Mouse (Mus musculus) embryonic facial prominence, embryonic 15.5 days (tissue): ENCODE data around the gene Pigb. TPM values are rescaled to one million over a fixed set of nuclear protein-coding genes. Genes with fewer than 3 reads are reported as not detected.

Experiments used
- ATAC-seq: fragments of 200-750 bp; cut with Nextera tagmentation; 2 replicates; pipeline ENCODE4 v1.8.0; 2017; ENCODE audit warnings: low read depth, moderate TSS enrichment; ENCODE audit not compliant: insufficient number of reproducible peaks, low FRiP score, low TSS enrichment
- H3K27ac ChIP-seq: fragments of 300-500 bp; sonication (generic); replicated peaks from 2 replicates; pipeline ENCODE4 v1.5.1; 2015; ENCODE audit warnings: mild to moderate bottlenecking, inconsistent platforms
- H3K27me3 ChIP-seq: fragments of 300-500 bp; sonication (generic); 2 replicates; pipeline ENCODE4 v1.6.1; 2015; ENCODE audit warnings: inconsistent platforms
- H3K36me3 ChIP-seq: fragments of 300-500 bp; sonication (generic); 2 replicates; pipeline ENCODE4 v1.6.1; 2015; ENCODE audit warnings: mild to moderate bottlenecking, inconsistent platforms
- H3K4me1 ChIP-seq: fragments of 300-500 bp; sonication (generic); 2 replicates; pipeline ENCODE4 v1.6.1; 2015; ENCODE audit warnings: inconsistent platforms
- H3K4me2 ChIP-seq: fragments of 300-500 bp; sonication (generic); replicated peaks from 2 replicates; pipeline ENCODE4 v1.6.1; 2015; ENCODE audit warnings: mild to moderate bottlenecking, inconsistent platforms
- H3K4me3 ChIP-seq: fragments of 300-500 bp; sonication (generic); replicated peaks from 2 replicates; pipeline ENCODE4 v1.5.1; 2015; ENCODE audit warnings: mild to moderate bottlenecking, inconsistent platforms
- H3K9ac ChIP-seq: fragments of 300-500 bp; sonication (generic); 2 replicates; pipeline ENCODE4 v1.6.1; 2015; ENCODE audit warnings: inconsistent platforms
- H3K9me3 ChIP-seq: fragments of 300-500 bp; sonication (generic); replicated peaks from 2 replicates; pipeline ENCODE4 v1.6.1; 2016; ENCODE audit warnings: inconsistent platforms
- WGBS: fragments of 180-500 bp; shearing (Covaris S2); methylation state at CpG from one replicate; pipeline ENCODE4 v1.1.7; 2015; 5-methylcytosine and 5-hydroxymethylcytosine counted together
- polyA plus RNA-seq: library from polyadenylated mRNA; unstranded; fragments of >200 nt; fragmentation: Nextera tagmentation; extraction: Ambion mirVana; gene quantifications from 2 replicates; pipeline ENCODE4 v1.2.1, GENCODE M21; 2015

The Pigb gene
- polyA plus RNA-seq, 1 experiment from 2014 or later: 15.0 TPM

DNA sequence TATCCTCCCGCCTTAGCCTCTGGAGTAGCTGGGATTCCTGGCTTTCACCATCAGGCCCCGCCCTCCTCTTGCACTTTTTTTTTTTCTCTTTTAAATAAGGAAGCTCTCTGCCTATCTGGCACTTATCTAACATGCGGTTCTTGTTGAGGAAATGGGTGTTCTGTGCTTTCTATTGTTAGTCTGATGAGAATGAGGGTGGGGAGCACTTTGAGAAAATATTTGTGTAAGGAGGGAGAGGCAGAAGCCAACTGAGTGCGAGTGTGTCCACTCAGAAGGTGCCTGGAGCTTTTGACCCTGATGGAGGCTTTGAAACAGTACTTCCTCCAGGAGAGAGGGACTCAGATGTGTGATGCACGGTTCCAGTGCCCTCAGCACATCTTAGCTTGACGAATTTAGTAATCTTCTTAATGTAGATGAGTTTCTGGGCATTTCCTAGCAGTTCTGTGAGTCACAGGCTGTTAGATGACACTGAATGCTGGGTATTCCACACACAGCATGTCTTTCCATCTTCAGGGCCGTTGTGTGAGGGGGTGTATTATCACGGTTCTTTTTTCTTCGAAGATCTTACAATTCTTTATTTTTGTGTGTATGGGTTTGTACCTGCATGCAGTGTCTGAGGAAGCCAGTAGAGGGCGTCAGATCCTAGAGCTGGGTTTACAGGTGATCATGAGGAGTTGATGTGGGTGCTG is 30.9 kb upstream of the Pigb start:
- H3K4me3 ChIP-seq: no peak overlapping the region
- H3K4me1 ChIP-seq: peaks cover 15% of the 10 kb centered on the region
- H3K36me3 ChIP-seq: no peaks in the 10 kb centered on the region
- H3K4me2 ChIP-seq: no peak overlapping the region
- no peaks in the 10 kb centered on the region for H3K9me3 ChIP-seq
- H3K9ac ChIP-seq: no peak overlapping the region
- no peak overlapping the region for H3K27ac ChIP-seq
- ATAC-seq: no peak
- WGBS: 72% methylated on average over 10 of the region's 10 CpGs
- no peaks in the 10 kb centered on the region for H3K27me3 ChIP-seq

DNA sequence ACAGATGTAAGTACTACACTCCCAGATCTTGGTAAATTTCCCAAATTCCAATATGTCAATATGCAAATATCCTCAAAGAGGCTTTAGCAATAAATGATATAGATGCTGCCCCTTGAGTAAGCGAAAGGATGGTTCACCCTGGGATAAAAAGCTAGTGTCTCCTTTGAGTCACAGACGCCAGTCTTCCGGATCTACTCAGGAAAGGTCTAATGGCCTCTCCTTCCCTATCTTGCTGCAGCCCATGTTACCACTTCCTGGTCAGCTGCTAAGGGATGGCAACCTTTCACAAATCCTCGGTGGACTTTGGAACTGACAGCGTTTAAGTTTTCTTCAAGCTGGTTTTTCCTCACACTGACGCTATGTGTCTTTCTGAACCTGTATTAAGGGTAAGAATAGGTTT is 28.5 kb upstream of the Pigb start:
- Histone ChIP-seq H3K9me3 (no peaks in the 10 kb centered on the region), H3K36me3 (no peaks in the 10 kb centered on the region), H3K9ac (no peak overlapping the region), H3K27me3 (no peaks in the 10 kb centered on the region), H3K4me3 (no peak overlapping the region), H3K4me2 (no peak overlapping the region), H3K4me1 (peaks cover 26% of the 10 kb centered on the region), H3K27ac (peak overlapping the region; percentile 84)
- 76% methylated on average over 6 of the region's 6 CpGs for WGBS
- ATAC-seq: no peak

DNA sequence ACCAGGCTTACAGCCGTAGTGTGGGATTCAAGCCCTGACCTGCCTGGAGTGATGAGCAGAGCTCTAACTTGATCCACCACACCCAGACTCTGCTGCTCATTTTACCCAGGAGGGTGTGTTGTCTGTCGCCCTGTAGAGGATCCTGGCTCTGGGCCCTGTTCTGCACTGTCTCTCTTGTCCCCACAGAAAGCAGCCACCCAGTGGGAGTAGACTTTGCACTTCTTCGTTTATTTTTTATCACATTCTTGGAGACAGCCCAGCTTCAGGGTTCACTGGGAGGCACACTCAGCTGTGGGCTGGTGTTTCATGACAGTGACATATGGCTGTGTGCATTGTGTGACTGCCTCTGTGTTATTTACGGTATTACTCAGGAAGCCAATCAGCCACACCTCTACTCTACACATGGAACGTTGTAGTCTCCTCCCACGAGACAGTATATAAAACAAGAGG is 28.1 kb upstream of the Pigb start:
- Histone ChIP-seq H3K4me2 (peak overlapping the region; percentile 39), H3K27ac (peak overlapping the region; percentile 84)
- 29% methylated on average over 6 of the region's 6 CpGs for WGBS

DNA sequence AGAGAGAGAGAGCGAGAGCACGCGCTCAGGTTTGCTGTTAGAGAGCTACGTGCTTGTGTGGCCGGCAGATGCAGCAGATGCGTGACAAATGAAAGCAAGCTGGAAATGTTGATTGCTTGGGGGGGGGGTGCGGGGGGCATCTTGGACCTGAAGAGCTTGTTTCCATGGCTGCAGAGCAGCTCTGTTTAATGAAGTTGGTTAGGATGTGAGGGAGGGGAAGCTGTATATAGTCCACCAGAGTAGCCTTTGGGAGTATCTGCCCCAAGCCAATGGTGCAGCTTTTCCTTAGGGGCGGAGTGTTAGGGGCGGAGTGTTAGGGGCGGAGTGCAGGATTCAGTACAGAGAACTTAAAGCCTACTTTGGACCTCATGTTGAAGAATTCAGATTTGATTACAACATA is 26.9 kb upstream of the Pigb start:
- H3K27ac ChIP-seq: peak overlapping the region; percentile 84
- WGBS: 6% methylated on average over 10 of the region's 10 CpGs
- no peaks in the 10 kb centered on the region for H3K9me3 ChIP-seq
- no peak overlapping the region for H3K9ac ChIP-seq
- peak overlapping the region; percentile 9; the same call in 1 of the 2 replicates for H3K4me3 ChIP-seq
- peaks cover 32% of the 10 kb centered on the region for H3K4me1 ChIP-seq
- no peaks in the 10 kb centered on the region for H3K27me3 ChIP-seq
- ATAC-seq: peak; percentile 76
- H3K36me3 ChIP-seq: no peaks in the 10 kb centered on the region
- H3K4me2 ChIP-seq: peak overlapping the region; percentile 39

More for the DNA sequence above, 28.1 kb upstream of the Pigb start:
- peaks cover 30% of the 10 kb centered on the region for H3K4me1 ChIP-seq
- no peaks in the 10 kb centered on the region for H3K9me3 ChIP-seq
- H3K4me3 ChIP-seq: no peak overlapping the region
- peak; percentile 66 for ATAC-seq
- no peaks in the 10 kb centered on the region for H3K36me3 ChIP-seq
- no peaks in the 10 kb centered on the region for H3K27me3 ChIP-seq
- no peak overlapping the region for H3K9ac ChIP-seq

DNA sequence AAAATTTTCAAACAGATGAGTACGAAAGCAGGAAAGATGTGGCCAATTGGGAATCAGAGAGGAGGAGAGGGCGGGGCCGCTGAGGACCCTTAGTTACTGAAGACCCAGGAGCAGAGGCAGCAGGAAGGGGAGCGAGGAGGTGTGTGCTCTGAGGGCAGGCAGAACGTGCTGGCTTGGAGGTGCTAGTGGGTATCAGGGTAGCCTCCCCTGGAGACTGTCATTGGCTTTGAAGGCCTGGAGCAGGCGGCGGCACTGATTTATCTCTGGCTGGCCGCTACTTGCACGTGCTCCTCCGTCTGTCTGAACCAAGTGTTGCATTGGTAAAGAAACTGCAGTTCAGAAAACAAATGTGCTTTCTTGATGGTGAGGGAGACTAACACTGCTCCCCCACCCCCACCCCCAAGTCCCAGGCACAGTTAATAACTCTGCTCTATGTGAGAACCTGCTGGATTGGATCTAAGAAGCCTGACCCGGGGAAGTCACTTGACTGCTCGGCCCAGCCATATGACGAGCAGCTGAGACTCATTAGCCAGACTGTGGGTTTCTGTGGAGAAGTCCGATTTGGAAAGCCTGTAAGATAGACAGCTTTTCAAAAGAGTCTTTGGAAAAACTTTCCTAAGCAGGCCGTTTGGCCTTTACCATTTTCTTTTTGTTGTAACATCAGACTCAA is 23.6 kb upstream of the Pigb start:
- no peak for ATAC-seq
- Histone ChIP-seq H3K9ac (no peak overlapping the region), H3K4me2 (peak overlapping the region; percentile 40), H3K27me3 (no peaks in the 10 kb centered on the region), H3K9me3 (no peaks in the 10 kb centered on the region), H3K4me3 (peak overlapping the region; percentile 3; the same call in 1 of the 2 replicates), H3K36me3 (no peaks in the 10 kb centered on the region), H3K4me1 (peaks cover 32% of the 10 kb centered on the region), H3K27ac (peak overlapping the region; percentile 48; the same call in 1 of the 2 replicates)
- WGBS: 15% methylated on average over 15 of the region's 15 CpGs

DNA sequence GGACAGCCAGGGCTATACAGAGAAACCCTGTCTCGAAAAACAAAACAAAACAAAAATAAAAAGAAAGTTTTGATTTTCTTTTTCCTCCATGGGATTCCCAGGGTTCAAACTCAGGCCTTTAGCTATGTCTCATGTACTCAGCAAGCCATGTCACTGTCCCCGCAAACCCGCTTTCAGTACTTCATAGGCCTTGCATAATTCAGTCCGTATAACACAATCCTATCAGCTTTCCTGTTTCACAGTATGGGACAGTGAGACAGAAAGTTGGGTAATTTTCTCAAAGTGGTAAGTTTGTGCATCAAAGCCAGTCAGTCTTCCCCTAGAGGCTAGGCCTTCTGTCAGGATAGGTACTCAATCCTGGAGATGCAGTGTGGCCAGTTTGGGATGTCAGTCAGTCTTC is 19.0 kb upstream of the Pigb start:
- WGBS: 82% methylated on average over 4 of the region's 4 CpGs

DNA sequence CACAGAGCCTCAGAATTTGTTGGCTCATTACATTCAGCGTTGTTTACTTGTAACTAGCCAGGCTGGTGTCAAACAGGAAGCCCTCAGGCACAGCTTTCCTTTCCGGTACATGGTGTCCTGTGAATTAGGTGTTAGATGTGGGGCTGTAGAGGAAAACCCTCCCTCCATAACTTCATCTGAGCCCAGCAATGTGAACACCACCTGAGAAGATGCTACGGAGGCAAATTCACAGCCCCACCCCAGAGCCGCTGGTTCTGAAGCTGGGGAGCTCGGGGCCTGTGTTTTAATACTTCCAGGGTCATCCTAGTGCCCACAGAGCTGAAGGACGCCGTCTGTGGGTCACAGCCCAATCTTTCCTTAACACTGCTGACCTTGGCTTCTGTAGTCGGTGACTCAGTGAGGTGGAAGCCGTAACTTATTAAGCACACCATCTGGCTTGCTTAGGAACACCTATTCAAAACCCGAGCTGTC is 15.3 kb upstream of the Pigb start:
- no peak overlapping the region for H3K27ac ChIP-seq
- H3K4me3 ChIP-seq: no peak overlapping the region
- no peaks in the 10 kb centered on the region for H3K36me3 ChIP-seq
- no peak overlapping the region for H3K4me2 ChIP-seq
- 0 out of 2 replicates have a peak, but pooled peaks cover 6% of the 10 kb centered on the region for H3K4me1 ChIP-seq
- no peak overlapping the region for H3K9ac ChIP-seq
- H3K9me3 ChIP-seq: no peaks in the 10 kb centered on the region
- no peak for ATAC-seq
- 58% methylated on average over 10 of the region's 10 CpGs for WGBS
- no peaks in the 10 kb centered on the region for H3K27me3 ChIP-seq

More for the DNA sequence above, 19.0 kb upstream of the Pigb start:
- Histone ChIP-seq H3K4me3 (no peak overlapping the region), H3K27ac (no peak overlapping the region), H3K9ac (no peak overlapping the region), H3K27me3 (no peaks in the 10 kb centered on the region), H3K4me1 (peaks cover 11% of the 10 kb centered on the region), H3K9me3 (no peaks in the 10 kb centered on the region), H3K4me2 (no peak overlapping the region), H3K36me3 (no peaks in the 10 kb centered on the region)
- no peak for ATAC-seq

DNA sequence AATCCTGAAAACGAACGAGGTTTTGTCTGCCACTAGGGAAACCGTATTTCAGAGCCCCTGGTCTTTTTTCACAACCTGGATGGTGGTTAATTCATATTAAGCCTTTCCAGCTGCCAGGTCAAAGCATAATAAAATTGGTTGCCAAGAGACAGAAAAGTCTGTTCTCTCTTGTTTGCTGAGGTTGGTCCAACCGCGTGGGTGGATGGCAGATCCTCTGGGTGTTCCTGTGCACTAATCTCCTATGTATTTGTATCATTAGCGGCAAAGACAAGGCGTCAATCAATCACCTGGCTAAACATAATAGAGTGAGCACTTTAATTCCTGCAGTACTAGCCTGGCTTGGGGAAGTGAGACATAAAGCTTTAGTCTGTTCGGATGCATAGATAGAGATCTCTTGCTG is 10.4 kb upstream of the Pigb start:
- Histone ChIP-seq H3K4me1 (peaks cover 9% of the 10 kb centered on the region; the same call in 1 of the 2 replicates), H3K27me3 (no peaks in the 10 kb centered on the region), H3K4me2 (no peak overlapping the region), H3K36me3 (no peaks in the 10 kb centered on the region), H3K9me3 (no peaks in the 10 kb centered on the region), H3K4me3 (no peak overlapping the region), H3K9ac (no peak overlapping the region), H3K27ac (no peak overlapping the region)
- 49% methylated on average over 8 of the region's 8 CpGs for WGBS
- ATAC-seq: no peak

DNA sequence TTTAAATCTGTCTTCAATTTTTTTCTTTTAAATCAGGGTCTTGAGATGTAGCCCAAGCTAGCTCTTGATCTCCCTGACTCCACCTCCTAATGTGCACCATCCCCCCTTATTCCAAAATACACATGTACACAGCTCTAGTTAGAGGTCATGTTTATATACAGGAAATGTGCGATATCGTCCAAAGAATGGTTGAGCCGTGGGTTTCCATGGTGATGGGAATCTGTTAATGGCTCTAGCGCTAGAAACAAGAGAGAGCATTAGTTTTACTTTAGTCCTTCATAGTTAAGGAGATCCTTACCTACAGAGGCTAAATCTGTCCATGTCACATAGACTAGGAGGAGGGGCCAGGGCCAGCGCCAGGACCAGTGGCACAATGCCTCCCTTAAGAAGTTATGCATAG is 9.7 kb upstream of the Pigb start:
- H3K9ac ChIP-seq: no peak overlapping the region
- no peak overlapping the region for H3K4me2 ChIP-seq
- no peak for ATAC-seq
- no peak overlapping the region for H3K4me3 ChIP-seq
- H3K4me1 ChIP-seq: peaks cover 17% of the 10 kb centered on the region; the same call in 1 of the 2 replicates
- H3K27me3 ChIP-seq: no peaks in the 10 kb centered on the region
- H3K9me3 ChIP-seq: no peaks in the 10 kb centered on the region
- H3K36me3 ChIP-seq: no peaks in the 10 kb centered on the region
- H3K27ac ChIP-seq: no peak overlapping the region
- WGBS: 74% methylated on average over 5 of the region's 5 CpGs

DNA sequence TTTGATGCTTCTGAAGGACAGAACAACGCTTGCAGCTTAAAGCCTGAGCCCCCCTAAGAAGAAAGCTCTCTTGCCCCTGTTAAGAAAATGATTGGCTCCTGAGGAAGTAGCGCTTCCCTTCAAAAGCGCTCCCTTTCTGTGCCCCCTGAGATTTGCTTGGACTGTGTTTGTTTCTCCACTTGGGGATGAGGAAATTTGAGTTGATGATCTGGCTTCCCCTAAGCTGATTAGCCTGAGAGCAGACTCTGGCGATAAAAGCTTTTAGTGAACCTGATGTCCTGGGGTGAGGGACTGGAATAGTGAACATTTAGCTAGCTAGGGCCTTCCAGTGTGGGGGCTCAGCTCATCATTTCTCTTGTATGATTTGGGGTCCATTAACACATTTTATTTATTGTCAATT is 8.7 kb upstream of the Pigb start:
- Histone ChIP-seq H3K4me3 (no peak overlapping the region), H3K4me1 (peaks cover 26% of the 10 kb centered on the region), H3K27ac (no peak overlapping the region), H3K9ac (no peak overlapping the region), H3K4me2 (no peak overlapping the region), H3K27me3 (no peaks in the 10 kb centered on the region), H3K9me3 (no peaks in the 10 kb centered on the region), H3K36me3 (no peaks in the 10 kb centered on the region)
- WGBS: 16% methylated on average over 4 of the region's 4 CpGs
- no peak for ATAC-seq

DNA sequence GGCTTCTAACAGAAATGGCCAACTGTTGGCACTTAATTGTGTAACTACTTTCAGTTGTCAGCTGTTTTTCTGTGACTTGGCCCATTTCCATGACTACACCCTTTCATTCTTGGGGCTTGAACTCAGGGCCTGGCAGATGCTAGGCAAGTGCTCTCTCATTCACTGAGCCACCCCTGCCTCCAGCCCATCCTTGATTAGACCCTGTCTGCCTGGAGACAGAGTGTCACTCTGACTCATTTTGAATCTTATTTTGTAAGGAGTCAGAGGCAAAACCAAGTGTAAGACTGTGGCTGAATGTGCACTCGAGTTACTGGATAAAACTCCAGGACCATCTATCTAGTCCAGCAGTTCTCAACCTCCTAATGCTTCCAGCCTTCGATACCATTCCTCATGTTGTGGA is 7.7 kb upstream of the Pigb start:
- peaks cover 28% of the 10 kb centered on the region for H3K4me1 ChIP-seq
- no peak overlapping the region for H3K4me2 ChIP-seq
- no peaks in the 10 kb centered on the region for H3K27me3 ChIP-seq
- H3K9me3 ChIP-seq: no peaks in the 10 kb centered on the region
- no peak for ATAC-seq
- H3K27ac ChIP-seq: no peak overlapping the region
- H3K36me3 ChIP-seq: no peaks in the 10 kb centered on the region
- no peak overlapping the region for H3K4me3 ChIP-seq
- 80% methylated on average over 2 of the region's 2 CpGs for WGBS
- no peak overlapping the region for H3K9ac ChIP-seq
